Mouse (Mus musculus) CD8-positive naive resting alpha-beta T cell, adult 2 months (primary cell): ENCODE measurements around the gene Hcfc1r1.

Experiments used
- DNase-seq, 2 experiments: peaks; one replicate each; pipeline ENCODE4 v3.0.0; 2022; ENCODE audit warnings: low read depth in 2 of 2, low spot score in 2 of 2

Hcfc1r1 gene

GRCm38 (mm10) chr17:23675127-23675526 lies 1.7 kb downstream of the Hcfc1r1 start:
- no peak for DNase-seq

GRCm38 (mm10) chr17:23675564-23676281 lies 2.3 kb downstream of the Hcfc1r1 start:
- no peak for DNase-seq

GRCm38 (mm10) chr17:23676473-23677031 lies 3.2 kb downstream of the Hcfc1r1 start:
- DNase-seq = peak in 1 of 2 experiments; percentile 26

GRCm38 (mm10) chr17:23677236-23677679 lies 3.9 kb downstream of the Hcfc1r1 start, which contains the start of gene Tnfrsf12a:
TSS of gene Tnfrsf12a (minus strand) at chr17:23677468.
- peak; percentile 81 to 86 for DNase-seq

GRCm38 (mm10) chr17:23679127-23679835 lies 5.9 kb downstream of the Hcfc1r1 start, which contains the start of gene Cldn6:
TSS of gene Cldn6 (plus strand) at chr17:23679249.
- no peak for DNase-seq

GRCm38 (mm10) chr17:23680336-23680735 lies 6.9 kb downstream of the Hcfc1r1 start:
- DNase-seq = no peak

- DNase-seq = no peak
Measured at GRCm38 (mm10) chr17:23681086-23681485, 7.7 kb downstream of the Hcfc1r1 start.

- DNase-seq = no peak
Measured at GRCm38 (mm10) chr17:23682092-23682491, 8.7 kb downstream of the Hcfc1r1 start.

- no peak for DNase-seq
Measured at GRCm38 (mm10) chr17:23682530-23682929, 9.1 kb downstream of the Hcfc1r1 start.

- DNase-seq = no peak
Measured at GRCm38 (mm10) chr17:23683226-23683625, 9.8 kb downstream of the Hcfc1r1 start.

- no peak for DNase-seq
Measured at GRCm38 (mm10) chr17:23683856-23684672, 10.7 kb downstream of the Hcfc1r1 start, which contains the start of gene Cldn9. TSS of gene Cldn9 (minus strand) at chr17:23684026.

GRCm38 (mm10) chr17:23694491-23694890 lies 21.1 kb downstream of the Hcfc1r1 start:
- DNase-seq = no peak

- DNase-seq = no peak
Measured at GRCm38 (mm10) chr17:23695801-23696200, 22.4 kb downstream of the Hcfc1r1 start.

GRCm38 (mm10) chr17:23699131-23700077 lies 26.0 kb downstream of the Hcfc1r1 start:
- DNase-seq = no peak

- DNase-seq = peak; percentile 71 to 80
Measured at GRCm38 (mm10) chr17:23700079-23700478, 26.7 kb downstream of the Hcfc1r1 start.

GRCm38 (mm10) chr17:23703301-23703700 lies 29.9 kb downstream of the Hcfc1r1 start:
- DNase-seq = no peak

- no peak for DNase-seq
Measured at GRCm38 (mm10) chr17:23704741-23705140, 31.3 kb downstream of the Hcfc1r1 start.

GRCm38 (mm10) chr17:23705525-23706104 lies 32.2 kb downstream of the Hcfc1r1 start:
- DNase-seq = no peak

GRCm38 (mm10) chr17:23706212-23706611 lies 32.8 kb downstream of the Hcfc1r1 start:
- peak; percentile 67 to 71 for DNase-seq
